Comparison of ENCODE assay signal across 9 mouse cellular contexts in the genomic region with DNA sequence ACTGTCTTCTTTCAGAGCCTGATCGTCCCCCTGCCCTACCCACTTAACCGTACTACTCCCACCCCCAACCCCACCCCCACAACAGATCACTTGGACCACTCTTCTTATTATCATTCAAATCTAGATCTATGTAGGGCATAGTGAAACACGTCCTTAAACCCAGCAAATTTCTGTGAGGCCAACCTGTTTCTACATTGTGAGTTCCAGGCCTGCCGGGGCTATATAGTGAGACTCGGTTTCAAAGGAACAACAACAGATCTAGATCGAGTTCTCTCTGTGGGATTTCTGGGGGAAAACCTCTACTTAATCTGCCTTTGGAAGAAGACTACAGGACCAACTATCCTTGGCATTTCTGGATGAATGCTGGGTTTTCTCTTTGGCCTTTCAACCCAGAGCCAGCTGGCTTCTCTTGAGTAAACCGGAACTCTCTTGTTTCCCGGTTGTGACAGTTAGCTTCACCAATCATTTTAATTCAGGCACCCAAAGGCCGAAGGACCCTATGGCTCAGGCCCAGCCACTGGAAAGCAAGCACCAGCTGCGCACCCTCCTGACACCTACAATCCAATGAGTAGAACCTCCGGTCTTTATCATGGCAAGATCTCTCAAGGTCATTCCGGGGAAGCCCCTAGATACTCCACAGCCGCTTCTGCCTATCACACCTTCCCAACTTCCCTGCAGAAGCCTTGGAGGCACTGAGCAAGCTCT. TPM values are rescaled to one million over a fixed set of nuclear protein-coding genes. Genes with fewer than 3 reads are reported as not detected.
A peak's percentile ranks its signal among the peaks of the same experiment; 100 is the strongest.
DNase-seq lines count a peak whose midpoint lies in the region; ATAC-seq lines count a peak whose summit lies in the region.
"Had no signal": no experiment of that assay in that cellular context is flagged by ENCODE, and none has a peak within 500 bp of the region (broad histone marks: within the 10 kb centered on the region; RNA-seq: fewer than 3 reads in every experiment).

No protein-coding gene starts in this region.

- H3K27me3 ChIP-seq in kidney, embryonic 14.5 days (ENCODE audit: control insufficient read depth, insufficient read depth, low read length): no peaks in the 10 kb centered on the region
- no peaks in the 10 kb centered on the region for H3K27me3 ChIP-seq in embryonic facial prominence, embryonic 15.5 days
- no peaks in the 10 kb centered on the region; the same call in 1 of the 2 replicates for H3K27me3 ChIP-seq in liver, embryonic 15.5 days

- no peaks in the 10 kb centered on the region for H3K9me3 ChIP-seq in kidney, embryonic 14.5 days (ENCODE audit: control insufficient read depth, low read length)
- no peaks in the 10 kb centered on the region for H3K9me3 ChIP-seq in embryonic facial prominence, embryonic 15.5 days (replicated peaks)
- H3K9me3 ChIP-seq in liver, embryonic 15.5 days (replicated peaks): no peaks in the 10 kb centered on the region

- peak overlapping the region; percentile 54; the same call in 1 of the 2 replicates for H3K4me3 ChIP-seq in kidney, embryonic 14.5 days (ENCODE audit: low read length)
- no peak overlapping the region for H3K4me3 ChIP-seq in embryonic facial prominence, embryonic 15.5 days (replicated peaks)
- H3K4me3 ChIP-seq in liver, embryonic 15.5 days (replicated peaks): peak overlapping the region; percentile 67

- H3K4me2 ChIP-seq in kidney, embryonic 14.5 days (replicated peaks; ENCODE audit: low read depth, low read length): peak overlapping the region; percentile 82; the same call in 1 of the 2 replicates
- H3K4me2 ChIP-seq in embryonic facial prominence, embryonic 15.5 days (replicated peaks): peak overlapping the region; percentile 82
- H3K4me2 ChIP-seq in liver, embryonic 15.5 days: peak overlapping the region; percentile 83

- no peak overlapping the region; the same call in 1 of the 2 replicates for H3K9ac ChIP-seq in kidney, embryonic 14.5 days (ENCODE audit: low read depth, low read length)
- no peak overlapping the region for H3K9ac ChIP-seq in embryonic facial prominence, embryonic 15.5 days
- peak overlapping the region; percentile 71; the same call in 1 of the 2 replicates for H3K9ac ChIP-seq in liver, embryonic 15.5 days

- H3K36me3 ChIP-seq in kidney, embryonic 14.5 days (ENCODE audit: control insufficient read depth, insufficient read depth, low read length): no peaks in the 10 kb centered on the region
- H3K36me3 ChIP-seq in embryonic facial prominence, embryonic 15.5 days: no peaks in the 10 kb centered on the region
- no peaks in the 10 kb centered on the region; the same call in 1 of the 2 replicates for H3K36me3 ChIP-seq in liver, embryonic 15.5 days (replicated peaks)

- peak; percentile 14 to 67 for DNase-seq in adrenal gland, adult (ENCODE audit: inconsistent age in 2 of 2, low spot score in 1 of 2)
- DNase-seq in adrenal gland, postnatal 4 days (ENCODE audit: low spot score in 2 of 2): no peak
- DNase-seq in kidney, postnatal 14 days: no peak
- DNase-seq in thymus, postnatal 10 days (ENCODE audit: low spot score in 2 of 2): no peak
- DNase-seq in thymus, postnatal 25 days: no peak
- DNase-seq: cerebellum, adult 9-10 months had no signal

- no peak overlapping the region for H3K27ac ChIP-seq in kidney, embryonic 14.5 days (ENCODE audit: low read depth, low read length)
- H3K27ac ChIP-seq in embryonic facial prominence, embryonic 15.5 days (replicated peaks): no peak overlapping the region
- peak overlapping the region; percentile 86; the same call in 1 of the 2 replicates for H3K27ac ChIP-seq in liver, embryonic 15.5 days (replicated peaks)

- 0 out of 2 replicates have a peak, but pooled peaks cover 3% of the 10 kb centered on the region for H3K4me1 ChIP-seq in kidney, embryonic 14.5 days (ENCODE audit: control insufficient read depth, insufficient read depth, low read length)
- peaks cover 2% of the 10 kb centered on the region; the same call in 1 of the 2 replicates for H3K4me1 ChIP-seq in embryonic facial prominence, embryonic 15.5 days
- peaks cover 54% of the 10 kb centered on the region for H3K4me1 ChIP-seq in liver, embryonic 15.5 days (replicated peaks)

- WGBS in kidney, embryonic 14.5 days: 87% methylated on average over 13 of the region's 13 CpGs
- 87% methylated on average over 13 of the region's 13 CpGs for WGBS in embryonic facial prominence, embryonic 15.5 days
- 72% methylated on average over 13 of the region's 13 CpGs for WGBS in liver, embryonic 15.5 days (ENCODE audit: insufficient replicate concordance)

- ATAC-seq in kidney, embryonic 14.5 days (ENCODE audit: low FRiP score, low TSS enrichment): no peak
- no peak for ATAC-seq in embryonic facial prominence, embryonic 15.5 days (ENCODE audit: insufficient number of reproducible peaks, low FRiP score, low TSS enrichment, low read depth)
- ATAC-seq in liver, embryonic 15.5 days (ENCODE audit: insufficient read depth): no peak

RNA-seq across cellular contexts. Expression of a gene that starts 0.8 kb away (rescaled TPM):
- 10 to 100 TPM; 11.0 to 15.6 TPM for total RNA-seq in adrenal gland, postnatal 4 days (2021)
- polyA plus RNA-seq in kidney, embryonic 14.5 days (2014; fragmentation: Nextera tagmentation; extraction: Ambion mirVana): 23.3 and 28.5 TPM in 2 replicates
- polyA plus RNA-seq in embryonic facial prominence, embryonic 15.5 days (2015; fragmentation: Nextera tagmentation; extraction: Ambion mirVana): 15.7 and 19.6 TPM in 2 replicates
- polyA plus RNA-seq in liver, embryonic 15.5 days (2015; fragmentation: Nextera tagmentation; extraction: Ambion mirVana): 24.9 and 25.5 TPM in 2 replicates

Comparison
In these comparisons a context has a peak if more than half of its experiments do, and no peak if none do; other contexts are left out.
1. DNase-seq: peak in adrenal gland, adult (2 of 2); none in adrenal gland, postnatal 4 days (0 of 2), kidney, postnatal 14 days (single experiment), thymus, postnatal 10 days (0 of 2) and thymus, postnatal 25 days (single experiment).
2. Peak in every context shown above with its lines, with median percentiles within 50 percentile points of each other: H3K4me2 ChIP-seq.